In genomic region chr3:68575636-68576340, GRCm38 (mm10) we compare ENCODE assay signal across 10 mouse cellular contexts.
A peak's percentile ranks its signal among the peaks of the same experiment; 100 is the strongest.
DNase-seq lines count a peak whose midpoint lies in the region; ATAC-seq and TF ChIP-seq lines count a peak whose summit lies in the region.
"Had no signal": no experiment of that assay in that cellular context is flagged by ENCODE, and none has a peak within 500 bp of the region (broad histone marks: within the 10 kb centered on the region; RNA-seq: fewer than 3 reads in every experiment).

No protein-coding gene starts in this region.

- H3K4me2 ChIP-seq in heart, embryonic 15.5 days: peak overlapping the region; percentile 35
- H3K4me2 ChIP-seq in hindbrain, embryonic 16.5 days (ENCODE audit: low read length): peak overlapping the region; percentile 60
- H3K4me2 ChIP-seq: embryonic facial prominence, embryonic 15.5 days had no signal

- ATAC-seq in heart, embryonic 15.5 days (replicated peaks; ENCODE audit: insufficient number of reproducible peaks, insufficient read depth, low FRiP score, low read depth): no peak
- ATAC-seq in hindbrain, embryonic 16.5 days: no peak
- ATAC-seq in CD4-positive, CD25-positive, alpha-beta regulatory T cell, adult 4 months: no peak
- ATAC-seq in inflammation-experienced regulatory T-cells, adult 6 months: no peak

- no peak overlapping the region for H3K4me3 ChIP-seq in heart, embryonic 15.5 days
- H3K4me3 ChIP-seq in E14TG2a.4 (replicated peaks; ENCODE audit: low read length): peak overlapping the region; percentile 84
- H3K4me3 ChIP-seq in hindbrain, embryonic 16.5 days (ENCODE audit: low read length): no peak overlapping the region
- H3K4me3 ChIP-seq: embryonic facial prominence, embryonic 15.5 days; limb, embryonic 13.5 days had no signal

- H3K27me3 ChIP-seq in heart, embryonic 15.5 days: no peaks in the 10 kb centered on the region
- no peaks in the 10 kb centered on the region for H3K27me3 ChIP-seq in E14TG2a.4 (ENCODE audit: insufficient read depth, low read length)
- H3K27me3 ChIP-seq in hindbrain, embryonic 16.5 days (replicated peaks; ENCODE audit: control insufficient read depth, insufficient read depth, low read length): no peaks in the 10 kb centered on the region
- H3K27me3 ChIP-seq: embryonic facial prominence, embryonic 15.5 days had no signal

- 39% methylated on average over 10 of the region's 10 CpGs for WGBS in heart, embryonic 15.5 days
- WGBS in hindbrain, embryonic 16.5 days: 41% methylated on average over 10 of the region's 10 CpGs

- no peak for TF ChIP-seq CTCF in E14TG2a.4 (conservative IDR thresholded peaks at IDR 0.05; ENCODE audit: low read length)

- no peaks in the 10 kb centered on the region for H3K36me3 ChIP-seq in heart, embryonic 15.5 days
- H3K36me3 ChIP-seq in E14TG2a.4 (ENCODE audit: insufficient read depth, low read length): peaks cover 41% of the 10 kb centered on the region
- no peaks in the 10 kb centered on the region for H3K36me3 ChIP-seq in hindbrain, embryonic 16.5 days (ENCODE audit: control insufficient read depth, insufficient read depth, low read length)
- H3K36me3 ChIP-seq: embryonic facial prominence, embryonic 15.5 days; limb, embryonic 13.5 days had no signal

- peaks cover 27% of the 10 kb centered on the region for H3K4me1 ChIP-seq in heart, embryonic 15.5 days (replicated peaks)
- peaks cover 93% of the 10 kb centered on the region for H3K4me1 ChIP-seq in E14TG2a.4 (replicated peaks; ENCODE audit: low read depth, low read length)
- H3K4me1 ChIP-seq in hindbrain, embryonic 16.5 days (ENCODE audit: control insufficient read depth, insufficient read depth, low read depth, low read length): peaks cover 46% of the 10 kb centered on the region

- peak overlapping the region; percentile 13 for H3K27ac ChIP-seq in heart, embryonic 15.5 days
- peak overlapping the region; percentile 36 for H3K27ac ChIP-seq in hindbrain, embryonic 16.5 days (ENCODE audit: low read depth, low read length)
- H3K27ac ChIP-seq: embryonic facial prominence, embryonic 15.5 days; limb, embryonic 13.5 days had no signal

- DNase-seq in heart, adult 9 months (ENCODE audit: low spot score in 2 of 2): no peak
- peak; percentile 82 to 83 for DNase-seq in cerebellum, postnatal 10 days
- no peak for DNase-seq in thymus, postnatal 10 days (ENCODE audit: low spot score in 2 of 2)

- no peak overlapping the region for H3K9ac ChIP-seq in heart, embryonic 15.5 days
- no peak overlapping the region for H3K9ac ChIP-seq in hindbrain, embryonic 16.5 days (ENCODE audit: low read depth, low read length)
- H3K9ac ChIP-seq: embryonic facial prominence, embryonic 15.5 days; limb, embryonic 13.5 days had no signal

- H3K9me3 ChIP-seq in heart, embryonic 15.5 days (replicated peaks): no peaks in the 10 kb centered on the region
- H3K9me3 ChIP-seq in E14TG2a.4 (ENCODE audit: low read length): no peaks in the 10 kb centered on the region
- no peaks in the 10 kb centered on the region for H3K9me3 ChIP-seq in hindbrain, embryonic 16.5 days (ENCODE audit: control insufficient read depth, low read length)
- H3K9me3 ChIP-seq: embryonic facial prominence, embryonic 15.5 days; limb, embryonic 13.5 days had no signal

Comparison
In these comparisons a context has a peak if more than half of its experiments do, and no peak if none do; other contexts are left out.
1. DNase-seq: peak in cerebellum, postnatal 10 days (2 of 2); none in heart, adult 9 months (0 of 2) and thymus, postnatal 10 days (0 of 2).